ENCODE assay signal across 8 mouse cellular contexts in the genomic region with DNA sequence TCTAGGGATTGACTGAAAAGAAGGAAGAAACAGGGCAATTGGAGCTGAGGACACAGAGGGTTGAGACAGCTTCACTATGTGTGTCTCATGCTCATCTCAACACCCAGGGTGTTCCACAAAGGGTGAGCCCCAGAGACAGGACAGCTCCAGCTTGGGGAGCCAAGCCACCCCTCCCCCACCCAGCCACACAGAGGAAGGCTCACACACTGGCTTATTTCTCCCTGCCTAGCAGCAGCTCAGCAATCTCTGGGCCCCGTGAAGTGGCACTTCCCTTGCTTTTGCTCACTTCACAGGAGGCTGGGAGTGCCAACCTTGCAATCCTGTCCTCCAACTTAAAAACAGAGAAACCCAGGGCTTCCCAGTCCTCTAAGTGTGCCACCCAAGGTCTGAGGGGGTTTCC. TPM values are rescaled to one million over a fixed set of nuclear protein-coding genes. Genes with fewer than 3 reads are reported as not detected.
DNase-seq lines count a peak whose midpoint lies in the region; ATAC-seq lines count a peak whose summit lies in the region.

No protein-coding gene starts in this region.

- 4% methylated on average over 1 of the region's 1 CpGs for WGBS in forebrain, embryonic 10.5 days
- 10% methylated on average over 1 of the region's 1 CpGs for WGBS in forebrain, embryonic 11.5 days
- WGBS in hindbrain, embryonic 13.5 days = 9% methylated on average over 1 of the region's 1 CpGs
- WGBS in forebrain, embryonic 16.5 days = 5% methylated on average over 1 of the region's 1 CpGs

- H3K4me1 ChIP-seq in forebrain, embryonic 10.5 days = peaks cover 66% of the 10 kb centered on the region
- H3K4me1 ChIP-seq in forebrain, embryonic 11.5 days (replicated peaks; ENCODE audit: control insufficient read depth, insufficient read depth, low read length) = peaks cover 3% of the 10 kb centered on the region; the same call in 1 of the 2 replicates
- H3K4me1 ChIP-seq in hindbrain, embryonic 13.5 days (replicated peaks) = peaks cover 43% of the 10 kb centered on the region
- peaks cover 22% of the 10 kb centered on the region for H3K4me1 ChIP-seq in forebrain, embryonic 16.5 days (replicated peaks; ENCODE audit: control insufficient read depth, insufficient read depth, low read length)

- DNase-seq in forebrain, embryonic 10.5 days (ENCODE audit: extremely low spot score, low spot score) = no peak
- DNase-seq in forebrain, embryonic 11.5 days (ENCODE audit: low spot score) = no peak
- DNase-seq in spleen, postnatal 36 days (ENCODE audit: low spot score in 2 of 2) = peak; percentile 22 to 36
- DNase-seq in spleen, adult 12 weeks (ENCODE audit: low spot score) = no peak
- peak; percentile 72 to 78 for DNase-seq in lung, adult 18-20 months
- DNase-seq in MN1 (ENCODE audit: low spot score) = no peak

- H3K27ac ChIP-seq in forebrain, embryonic 10.5 days = peak overlapping the region; percentile 48; the same call in 1 of the 2 replicates
- H3K27ac ChIP-seq in forebrain, embryonic 11.5 days (ENCODE audit: low read depth, low read length) = no peak overlapping the region
- H3K27ac ChIP-seq in hindbrain, embryonic 13.5 days = no peak overlapping the region
- H3K27ac ChIP-seq in forebrain, embryonic 16.5 days (ENCODE audit: low read length) = no peak overlapping the region

- ATAC-seq in forebrain, embryonic 11.5 days (replicated peaks; ENCODE audit: low FRiP score) = no peak
- no peak for ATAC-seq in hindbrain, embryonic 13.5 days (ENCODE audit: low FRiP score)
- ATAC-seq in forebrain, embryonic 16.5 days = no peak

- peaks cover 34% of the 10 kb centered on the region for H3K36me3 ChIP-seq in forebrain, embryonic 10.5 days (replicated peaks)
- H3K36me3 ChIP-seq in forebrain, embryonic 11.5 days (ENCODE audit: control insufficient read depth, insufficient read depth, low read length) = no peaks in the 10 kb centered on the region
- H3K36me3 ChIP-seq in hindbrain, embryonic 13.5 days = 0 out of 2 replicates have a peak, but pooled peaks cover 3% of the 10 kb centered on the region
- H3K36me3 ChIP-seq in forebrain, embryonic 16.5 days (ENCODE audit: control insufficient read depth, insufficient read depth) = no peaks in the 10 kb centered on the region

- no peaks in the 10 kb centered on the region for H3K27me3 ChIP-seq in forebrain, embryonic 10.5 days (ENCODE audit: poor library complexity, severe bottlenecking)
- no peaks in the 10 kb centered on the region for H3K27me3 ChIP-seq in forebrain, embryonic 11.5 days (ENCODE audit: control insufficient read depth, insufficient read depth, low read length)
- H3K27me3 ChIP-seq in hindbrain, embryonic 13.5 days = no peaks in the 10 kb centered on the region
- no peaks in the 10 kb centered on the region for H3K27me3 ChIP-seq in forebrain, embryonic 16.5 days (replicated peaks; ENCODE audit: control insufficient read depth, insufficient read depth, low read length)

- H3K4me3 ChIP-seq in forebrain, embryonic 10.5 days = peak overlapping the region; percentile 4; the same call in 1 of the 2 replicates
- no peak overlapping the region for H3K4me3 ChIP-seq in forebrain, embryonic 11.5 days (ENCODE audit: low read depth, low read length)
- H3K4me3 ChIP-seq in hindbrain, embryonic 13.5 days = no peak overlapping the region
- no peak overlapping the region for H3K4me3 ChIP-seq in forebrain, embryonic 16.5 days (replicated peaks; ENCODE audit: low read length)

- H3K9me3 ChIP-seq in forebrain, embryonic 10.5 days = no peaks in the 10 kb centered on the region
- H3K9me3 ChIP-seq in forebrain, embryonic 11.5 days (ENCODE audit: control insufficient read depth, low read length) = no peaks in the 10 kb centered on the region
- H3K9me3 ChIP-seq in hindbrain, embryonic 13.5 days = no peaks in the 10 kb centered on the region
- H3K9me3 ChIP-seq in forebrain, embryonic 16.5 days (ENCODE audit: control insufficient read depth, low read length) = no peaks in the 10 kb centered on the region

- H3K9ac ChIP-seq in forebrain, embryonic 11.5 days (ENCODE audit: low read length) = no peak overlapping the region
- peak overlapping the region; percentile 31; the same call in 1 of the 2 replicates for H3K9ac ChIP-seq in hindbrain, embryonic 13.5 days
- no peak overlapping the region for H3K9ac ChIP-seq in forebrain, embryonic 16.5 days (replicated peaks; ENCODE audit: low read depth, low read length)

- H3K4me2 ChIP-seq in forebrain, embryonic 11.5 days (ENCODE audit: low read depth, low read length, severe bottlenecking) = no peak overlapping the region
- no peak overlapping the region for H3K4me2 ChIP-seq in hindbrain, embryonic 13.5 days
- H3K4me2 ChIP-seq in forebrain, embryonic 16.5 days (ENCODE audit: low read length) = no peak overlapping the region

RNA-seq across cellular contexts. Expression of gene Rhog, which starts 10.1 kb away (rescaled TPM):
- 37.9 and 39.2 TPM in 2 replicates for polyA plus RNA-seq in forebrain, embryonic 10.5 days (2016; fragmentation: Nextera tagmentation; extraction: Ambion mirVana)
- 32.2 and 37.2 TPM in 2 replicates for polyA plus RNA-seq in forebrain, embryonic 11.5 days (2014; fragmentation: Nextera tagmentation; extraction: Ambion mirVana)
- 19.1 and 21.0 TPM in 2 replicates for polyA plus RNA-seq in hindbrain, embryonic 13.5 days (2015; fragmentation: Nextera tagmentation; extraction: Ambion mirVana)
- polyA plus RNA-seq in forebrain, embryonic 16.5 days (2015; fragmentation: Nextera tagmentation; extraction: Ambion mirVana) = 15.4 and 19.5 TPM in 2 replicates

RNA-seq across cellular contexts. Expression of gene Stim1, which starts 21.8 kb away (rescaled TPM):
- 11.6 and 11.7 TPM in 2 replicates for polyA plus RNA-seq in forebrain, embryonic 10.5 days (2016; fragmentation: Nextera tagmentation; extraction: Ambion mirVana)
- 12.3 and 14.3 TPM in 2 replicates for polyA plus RNA-seq in forebrain, embryonic 11.5 days (2014; fragmentation: Nextera tagmentation; extraction: Ambion mirVana)
- polyA plus RNA-seq in hindbrain, embryonic 13.5 days (2015; fragmentation: Nextera tagmentation; extraction: Ambion mirVana) = 9.6 and 9.9 TPM in 2 replicates
- 10.3 and 12.1 TPM in 2 replicates for polyA plus RNA-seq in forebrain, embryonic 16.5 days (2015; fragmentation: Nextera tagmentation; extraction: Ambion mirVana)

RNA-seq across cellular contexts. Expression of gene Pgap2, which starts 35.8 kb away (rescaled TPM):
- 54.7 and 55.0 TPM in 2 replicates for polyA plus RNA-seq in forebrain, embryonic 10.5 days (2016; fragmentation: Nextera tagmentation; extraction: Ambion mirVana)
- 54.5 and 58.8 TPM in 2 replicates for polyA plus RNA-seq in forebrain, embryonic 11.5 days (2014; fragmentation: Nextera tagmentation; extraction: Ambion mirVana)
- polyA plus RNA-seq in hindbrain, embryonic 13.5 days (2015; fragmentation: Nextera tagmentation; extraction: Ambion mirVana) = 48.0 and 53.0 TPM in 2 replicates
- polyA plus RNA-seq in forebrain, embryonic 16.5 days (2015; fragmentation: Nextera tagmentation; extraction: Ambion mirVana) = 51.7 and 55.8 TPM in 2 replicates

RNA-seq across cellular contexts. Expression of gene Nup98, which starts 35.8 kb away (rescaled TPM):
- 45.9 and 48.7 TPM in 2 replicates for polyA plus RNA-seq in forebrain, embryonic 10.5 days (2016; fragmentation: Nextera tagmentation; extraction: Ambion mirVana)
- 46.3 and 50.0 TPM in 2 replicates for polyA plus RNA-seq in forebrain, embryonic 11.5 days (2014; fragmentation: Nextera tagmentation; extraction: Ambion mirVana)
- polyA plus RNA-seq in hindbrain, embryonic 13.5 days (2015; fragmentation: Nextera tagmentation; extraction: Ambion mirVana) = 23.4 and 25.0 TPM in 2 replicates
- polyA plus RNA-seq in forebrain, embryonic 16.5 days (2015; fragmentation: Nextera tagmentation; extraction: Ambion mirVana) = 25.7 and 27.6 TPM in 2 replicates

Comparison
In these comparisons a context has a peak if more than half of its experiments do, and no peak if none do; other contexts are left out.
1. DNase-seq: peak in spleen, postnatal 36 days (2 of 2) and lung, adult 18-20 months (2 of 2); none in forebrain, embryonic 10.5 days (single experiment), forebrain, embryonic 11.5 days (single experiment), spleen, adult 12 weeks (single experiment) and MN1 (single experiment).